Mouse (Mus musculus): ENCODE measurements around the gene Dscam. TPM values are rescaled to one million over a fixed set of nuclear protein-coding genes. Genes with fewer than 3 reads are reported as not detected.
A peak's percentile ranks its signal among the peaks of the same experiment; 100 is the strongest.

The Dscam gene
- polyA plus RNA-seq, 1 experiment from 2014 or later, result 11.1 TPM

- no peak overlapping the region for H3K27ac ChIP-seq
- no peak overlapping the region for H3K4me3 ChIP-seq (replicated peaks)
- WGBS, result 77% methylated on average over 4 of the region's 4 CpGs
- no peaks in the 10 kb centered on the region for H3K36me3 ChIP-seq
- no peak overlapping the region for H3K9ac ChIP-seq (replicated peaks)
- ATAC-seq, result no peak
- no peaks in the 10 kb centered on the region for H3K4me1 ChIP-seq (replicated peaks)
- H3K9me3 ChIP-seq, result no peaks in the 10 kb centered on the region
- no peaks in the 10 kb centered on the region for H3K27me3 ChIP-seq
- no peak overlapping the region for H3K4me2 ChIP-seq (replicated peaks)
Measured at GRCm38 (mm10) chr16:96555412-96555811, 615.1 kb downstream of the Dscam start.

- Histone ChIP-seq H3K9me3 (no peaks in the 10 kb centered on the region), H3K9ac (replicated peaks) (no peak overlapping the region), H3K27me3 (no peaks in the 10 kb centered on the region), H3K27ac (no peak overlapping the region), H3K4me2 (replicated peaks) (no peak overlapping the region), H3K36me3 (no peaks in the 10 kb centered on the region), H3K4me3 (replicated peaks) (no peak overlapping the region), H3K4me1 (replicated peaks) (no peaks in the 10 kb centered on the region)
- WGBS, result 60% methylated on average over 2 of the region's 2 CpGs
- ATAC-seq, result peak; percentile 74; the same call in 1 of the 2 replicates
Measured at GRCm38 (mm10) chr16:96552680-96553079, 617.9 kb downstream of the Dscam start.

GRCm38 (mm10) chr16:96541056-96541455 lies 629.5 kb downstream of the Dscam start:
- no peak for ATAC-seq
- WGBS, result 43% methylated on average over 2 of the region's 2 CpGs

More at GRCm38 (mm10) chr16:96541056-96541455, 629.5 kb downstream of the Dscam start:
- H3K4me2 ChIP-seq (replicated peaks), result no peak overlapping the region
- H3K36me3 ChIP-seq, result no peaks in the 10 kb centered on the region
- H3K4me3 ChIP-seq (replicated peaks), result no peak overlapping the region
- H3K27me3 ChIP-seq, result no peaks in the 10 kb centered on the region
- H3K9ac ChIP-seq (replicated peaks), result no peak overlapping the region
- no peaks in the 10 kb centered on the region for H3K9me3 ChIP-seq
- H3K27ac ChIP-seq, result no peak overlapping the region
- H3K4me1 ChIP-seq (replicated peaks), result 0 out of 2 replicates have a peak, but pooled peaks cover 4% of the 10 kb centered on the region

Other genes with a start within 250 kb of the Dscam start
- 2.1 and 2.3 TPM in 2 replicates for gene Bace2, start 186.0 kb upstream of the Dscam start, polyA plus RNA-seq (2015; fragmentation: Nextera tagmentation; extraction: Ambion mirVana)